Mouse (Mus musculus) cerebellum, adult 9-11 months (tissue): Measurements from ENCODE around the gene Bcar3.
A peak's percentile ranks its signal among the peaks of the same experiment; 100 is the strongest.

Source experiments
- DNase-seq: peaks from one replicate; pipeline ENCODE4 v3.0.0; 2022

Gene Bcar3

GRCm38 (mm10) chr3:122292300-122293222 lies 1.4 kb upstream of the Bcar3 start:
- DNase-seq: peak; percentile 92

GRCm38 (mm10) chr3:122293223-122293953 lies 548 bp upstream of the Bcar3 start:
- DNase-seq: no peak

- DNase-seq: peak; percentile 34
Measured at GRCm38 (mm10) chr3:122295511-122295910, 1.6 kb downstream of the Bcar3 start.

GRCm38 (mm10) chr3:122296979-122297378 lies 3.0 kb downstream of the Bcar3 start:
- DNase-seq: peak; percentile 29

- DNase-seq: peak; percentile 35
Measured at GRCm38 (mm10) chr3:122300983-122301919, 7.3 kb downstream of the Bcar3 start.

- no peak for DNase-seq
Measured at GRCm38 (mm10) chr3:122304560-122304959, 10.6 kb downstream of the Bcar3 start.

GRCm38 (mm10) chr3:122307894-122308671 lies 14.1 kb downstream of the Bcar3 start:
- no peak for DNase-seq

GRCm38 (mm10) chr3:122308981-122309380 lies 15.0 kb downstream of the Bcar3 start:
- DNase-seq: no peak

- DNase-seq: peak; percentile 65
Measured at GRCm38 (mm10) chr3:122312078-122312477, 18.1 kb downstream of the Bcar3 start.

- DNase-seq: no peak
Measured at GRCm38 (mm10) chr3:122312936-122313629, 19.1 kb downstream of the Bcar3 start.

GRCm38 (mm10) chr3:122313936-122314335 lies 20.0 kb downstream of the Bcar3 start:
- DNase-seq: no peak

GRCm38 (mm10) chr3:122316621-122317020 lies 22.7 kb downstream of the Bcar3 start:
- DNase-seq: no peak

- DNase-seq: no peak
Measured at GRCm38 (mm10) chr3:122317339-122317738, 23.4 kb downstream of the Bcar3 start.

GRCm38 (mm10) chr3:122322226-122322625 lies 28.3 kb downstream of the Bcar3 start:
- no peak for DNase-seq

- no peak for DNase-seq
Measured at GRCm38 (mm10) chr3:122323841-122324240, 29.9 kb downstream of the Bcar3 start.

GRCm38 (mm10) chr3:122324528-122324927 lies 30.6 kb downstream of the Bcar3 start:
- no peak for DNase-seq

GRCm38 (mm10) chr3:122330484-122330883 lies 36.5 kb downstream of the Bcar3 start:
- no peak for DNase-seq

GRCm38 (mm10) chr3:122333493-122333892 lies 39.6 kb downstream of the Bcar3 start:
- no peak for DNase-seq

- no peak for DNase-seq
Measured at GRCm38 (mm10) chr3:122333902-122334301, 40.0 kb downstream of the Bcar3 start.

- DNase-seq: no peak
Measured at GRCm38 (mm10) chr3:122334375-122334774, 40.4 kb downstream of the Bcar3 start.

GRCm38 (mm10) chr3:122336030-122336429 lies 42.1 kb downstream of the Bcar3 start:
- no peak for DNase-seq
